Mouse (Mus musculus) midbrain, embryonic 12.5 days (tissue): ENCODE results near the gene Dlx2. TPM values are rescaled to one million over a fixed set of nuclear protein-coding genes. Genes with fewer than 3 reads are reported as not detected.
A peak's percentile ranks its signal among the peaks of the same experiment; 100 is the strongest.

Experiments used
- ATAC-seq: fragments of 200-750 bp; cut with Nextera tagmentation; 2 replicates; pipeline ENCODE4 v1.8.0; 2017; ENCODE audit warnings: low read depth, moderate TSS enrichment, moderate library complexity; ENCODE audit not compliant: low FRiP score
- H3K27ac ChIP-seq: fragments of 300-500 bp; sonication (generic); replicated peaks from 2 replicates; pipeline ENCODE4 v1.5.1; 2016; ENCODE audit warnings: mild to moderate bottlenecking
- H3K27me3 ChIP-seq: fragments of 300-500 bp; sonication (generic); 2 replicates; pipeline ENCODE4 v1.6.1; 2016; ENCODE audit warnings: mild to moderate bottlenecking
- H3K36me3 ChIP-seq: fragments of 300-500 bp; sonication (generic); 2 replicates; pipeline ENCODE4 v1.6.1; 2016
- H3K4me1 ChIP-seq: fragments of 300-500 bp; sonication (generic); 2 replicates; pipeline ENCODE4 v1.6.1; 2016
- H3K4me2 ChIP-seq: fragments of 300-500 bp; sonication (generic); replicated peaks from 2 replicates; pipeline ENCODE4 v1.6.1; 2016; ENCODE audit warnings: mild to moderate bottlenecking, moderate library complexity
- H3K4me3 ChIP-seq: fragments of 300-500 bp; sonication (generic); 2 replicates; pipeline ENCODE4 v1.5.1; 2016; ENCODE audit warnings: mild to moderate bottlenecking
- H3K9ac ChIP-seq: fragments of 300-500 bp; sonication (generic); replicated peaks from 2 replicates; pipeline ENCODE4 v1.6.1; 2016; ENCODE audit warnings: mild to moderate bottlenecking, moderate library complexity
- H3K9me3 ChIP-seq: fragments of 300-500 bp; sonication (generic); 2 replicates; pipeline ENCODE4 v1.6.1; 2016; ENCODE audit warnings: mild to moderate bottlenecking
- WGBS: fragments of 180-500 bp; shearing (Covaris S2); methylation state at CpG from one replicate; pipeline ENCODE4 v1.1.7; 2016; 5-methylcytosine and 5-hydroxymethylcytosine counted together
- polyA plus RNA-seq: library from polyadenylated mRNA; unstranded; fragments of >200 nt; fragmentation: Nextera tagmentation; extraction: Ambion mirVana; gene quantifications from 2 replicates; pipeline ENCODE4 v1.2.1, GENCODE M21; 2016

The Dlx2 gene
- polyA plus RNA-seq, 1 experiment from 2014 or later: 15.8 TPM

- Histone ChIP-seq H3K27ac (no peak overlapping the region; the same call in 1 of the 2 replicates), H3K9ac (no peak overlapping the region), H3K9me3 (no peaks in the 10 kb centered on the region), H3K4me3 (peak overlapping the region; percentile 10; the same call in 1 of the 2 replicates), H3K36me3 (no peaks in the 10 kb centered on the region), H3K4me2 (no peak overlapping the region), H3K27me3 (peaks cover 95% of the 10 kb centered on the region), H3K4me1 (peaks cover 20% of the 10 kb centered on the region)
- no peak for ATAC-seq
- 3% methylated on average over 10 of the region's 10 CpGs for WGBS
Observed at GRCm38 (mm10) chr2:71526595-71527322, 19.8 kb downstream of the Dlx2 start.

- WGBS: 25% methylated on average over 13 of the region's 13 CpGs
- Histone ChIP-seq H3K4me1 (peaks cover 12% of the 10 kb centered on the region), H3K36me3 (no peaks in the 10 kb centered on the region), H3K4me2 (no peak overlapping the region), H3K27me3 (peaks cover 95% of the 10 kb centered on the region), H3K9ac (no peak overlapping the region), H3K4me3 (no peak overlapping the region), H3K9me3 (no peaks in the 10 kb centered on the region), H3K27ac (no peak overlapping the region)
- no peak for ATAC-seq
Observed at GRCm38 (mm10) chr2:71524763-71525162, 21.8 kb downstream of the Dlx2 start.

GRCm38 (mm10) chr2:71523431-71523830 is 23.1 kb downstream of the Dlx2 start:
- no peak for ATAC-seq
- H3K27me3 ChIP-seq: peaks cover 91% of the 10 kb centered on the region
- H3K4me3 ChIP-seq: no peak overlapping the region
- H3K9ac ChIP-seq: no peak overlapping the region
- H3K36me3 ChIP-seq: no peaks in the 10 kb centered on the region
- no peaks in the 10 kb centered on the region for H3K9me3 ChIP-seq
- H3K4me1 ChIP-seq: no peaks in the 10 kb centered on the region; the same call in 1 of the 2 replicates
- no peak overlapping the region for H3K27ac ChIP-seq
- 56% methylated on average over 4 of the region's 4 CpGs for WGBS
- H3K4me2 ChIP-seq: no peak overlapping the region

GRCm38 (mm10) chr2:71522871-71523270 is 23.7 kb downstream of the Dlx2 start:
- no peak overlapping the region for H3K4me2 ChIP-seq
- no peaks in the 10 kb centered on the region for H3K9me3 ChIP-seq
- H3K9ac ChIP-seq: no peak overlapping the region
- H3K4me3 ChIP-seq: no peak overlapping the region
- peaks cover 3% of the 10 kb centered on the region; the same call in 1 of the 2 replicates for H3K4me1 ChIP-seq
- H3K27me3 ChIP-seq: peaks cover 90% of the 10 kb centered on the region
- no peaks in the 10 kb centered on the region for H3K36me3 ChIP-seq
- H3K27ac ChIP-seq: no peak overlapping the region
- no peak for ATAC-seq
- 70% methylated on average over 4 of the region's 4 CpGs for WGBS

- H3K4me2 ChIP-seq: no peak overlapping the region
- 22% methylated on average over 8 of the region's 8 CpGs for WGBS
- peaks cover 59% of the 10 kb centered on the region for H3K27me3 ChIP-seq
- no peak overlapping the region for H3K9ac ChIP-seq
- no peaks in the 10 kb centered on the region for H3K9me3 ChIP-seq
- ATAC-seq: peak; percentile 52; the same call in 1 of the 2 replicates
- H3K36me3 ChIP-seq: no peaks in the 10 kb centered on the region
- H3K4me1 ChIP-seq: peaks cover 19% of the 10 kb centered on the region
- H3K4me3 ChIP-seq: no peak overlapping the region
- H3K27ac ChIP-seq: no peak overlapping the region
Observed at GRCm38 (mm10) chr2:71517466-71518099, 29.0 kb downstream of the Dlx2 start.

- Histone ChIP-seq H3K27me3 (peaks cover 54% of the 10 kb centered on the region), H3K27ac (no peak overlapping the region), H3K4me2 (no peak overlapping the region), H3K4me1 (peaks cover 19% of the 10 kb centered on the region), H3K36me3 (no peaks in the 10 kb centered on the region), H3K9ac (no peak overlapping the region), H3K9me3 (no peaks in the 10 kb centered on the region), H3K4me3 (no peak overlapping the region)
- WGBS: 25% methylated on average over 4 of the region's 4 CpGs
- no peak for ATAC-seq
Observed at GRCm38 (mm10) chr2:71516995-71517394, 29.6 kb downstream of the Dlx2 start.

GRCm38 (mm10) chr2:71512326-71512725 is 34.2 kb downstream of the Dlx2 start:
- H3K36me3 ChIP-seq: no peaks in the 10 kb centered on the region
- ATAC-seq: peak; percentile 68
- WGBS: 71% methylated on average over 9 of the region's 9 CpGs
- no peak overlapping the region for H3K9ac ChIP-seq
- no peaks in the 10 kb centered on the region for H3K9me3 ChIP-seq
- peaks cover 11% of the 10 kb centered on the region for H3K4me1 ChIP-seq
- peaks cover 29% of the 10 kb centered on the region for H3K27me3 ChIP-seq
- no peak overlapping the region for H3K4me2 ChIP-seq
- no peak overlapping the region for H3K4me3 ChIP-seq
- 0 out of 2 replicates have a peak overlapping the region, but pooled peaks have one; percentile 15 for H3K27ac ChIP-seq

- no peak overlapping the region for H3K4me2 ChIP-seq
- peaks cover 29% of the 10 kb centered on the region for H3K27me3 ChIP-seq
- WGBS: 92% methylated on average over 7 of the region's 7 CpGs
Observed at GRCm38 (mm10) chr2:71511209-71511608, 35.3 kb downstream of the Dlx2 start.

GRCm38 (mm10) chr2:71504852-71505251 is 41.7 kb downstream of the Dlx2 start:
- Histone ChIP-seq H3K27ac (no peak overlapping the region), H3K27me3 (0 out of 2 replicates have a peak, but pooled peaks cover 12% of the 10 kb centered on the region), H3K4me2 (no peak overlapping the region), H3K4me1 (peaks cover 7% of the 10 kb centered on the region; the same call in 1 of the 2 replicates), H3K9ac (no peak overlapping the region), H3K9me3 (no peaks in the 10 kb centered on the region), H3K4me3 (no peak overlapping the region), H3K36me3 (no peaks in the 10 kb centered on the region)
- WGBS: 86% methylated on average over 9 of the region's 9 CpGs
- ATAC-seq: no peak

More at GRCm38 (mm10) chr2:71511209-71511608, 35.3 kb downstream of the Dlx2 start:
- no peak overlapping the region for H3K27ac ChIP-seq
- ATAC-seq: no peak
- H3K9me3 ChIP-seq: no peaks in the 10 kb centered on the region
- H3K4me3 ChIP-seq: no peak overlapping the region
- H3K36me3 ChIP-seq: no peaks in the 10 kb centered on the region
- peaks cover 11% of the 10 kb centered on the region; the same call in 1 of the 2 replicates for H3K4me1 ChIP-seq
- H3K9ac ChIP-seq: no peak overlapping the region

GRCm38 (mm10) chr2:71499276-71500230 is 47.0 kb downstream of the Dlx2 start:
- Histone ChIP-seq H3K9ac (no peak overlapping the region), H3K27ac (no peak overlapping the region), H3K36me3 (no peaks in the 10 kb centered on the region), H3K4me3 (no peak overlapping the region), H3K4me1 (peaks cover 20% of the 10 kb centered on the region), H3K4me2 (no peak overlapping the region), H3K9me3 (no peaks in the 10 kb centered on the region), H3K27me3 (no peaks in the 10 kb centered on the region)
- ATAC-seq: no peak
- WGBS: 75% methylated on average over 16 of the region's 16 CpGs

- peaks cover 21% of the 10 kb centered on the region for H3K4me1 ChIP-seq
- H3K4me2 ChIP-seq: no peak overlapping the region
- no peak overlapping the region for H3K9ac ChIP-seq
- H3K27me3 ChIP-seq: no peaks in the 10 kb centered on the region
- ATAC-seq: no peak
- WGBS: 70% methylated on average over 5 of the region's 5 CpGs
- H3K4me3 ChIP-seq: no peak overlapping the region
- H3K9me3 ChIP-seq: no peaks in the 10 kb centered on the region
- H3K27ac ChIP-seq: no peak overlapping the region
- H3K36me3 ChIP-seq: no peaks in the 10 kb centered on the region
Observed at GRCm38 (mm10) chr2:71497175-71497574, 49.4 kb downstream of the Dlx2 start.
